Mouse (Mus musculus) brain, embryonic 18.5 days (tissue): ENCODE results near the gene Ptprb.

Experiments used
- DNase-seq: peaks from one replicate; pipeline ENCODE4 v3.0.0-alpha.2; 2012; ENCODE audit warnings: low read depth, low spot score

Gene Ptprb

GRCm38 (mm10) chr10:116296439-116296838 is 21.1 kb downstream of the Ptprb start:
- DNase-seq = no peak

GRCm38 (mm10) chr10:116297854-116298253 is 22.5 kb downstream of the Ptprb start:
- DNase-seq = no peak

- DNase-seq = no peak
These were observed 25.5 kb downstream of the Ptprb start for GRCm38 (mm10) chr10:116300824-116301223.

GRCm38 (mm10) chr10:116301258-116301657 is 25.9 kb downstream of the Ptprb start:
- DNase-seq = no peak

- no peak for DNase-seq
These were observed 29.0 kb downstream of the Ptprb start for GRCm38 (mm10) chr10:116304355-116304754.

- no peak for DNase-seq
These were observed 34.1 kb downstream of the Ptprb start for GRCm38 (mm10) chr10:116309460-116309859.

GRCm38 (mm10) chr10:116310516-116311210 is 35.3 kb downstream of the Ptprb start:
- DNase-seq = no peak

GRCm38 (mm10) chr10:116319246-116319645 is 43.9 kb downstream of the Ptprb start:
- peak; percentile 42 for DNase-seq

GRCm38 (mm10) chr10:116329086-116329485 is 53.8 kb downstream of the Ptprb start:
- DNase-seq = no peak

GRCm38 (mm10) chr10:116330458-116330857 is 55.1 kb downstream of the Ptprb start:
- peak; percentile 77 for DNase-seq

GRCm38 (mm10) chr10:116330961-116331510 is 55.7 kb downstream of the Ptprb start:
- no peak for DNase-seq

GRCm38 (mm10) chr10:116333666-116334065 is 58.3 kb downstream of the Ptprb start:
- DNase-seq = no peak

- DNase-seq = no peak
These were observed 58.8 kb downstream of the Ptprb start for GRCm38 (mm10) chr10:116334120-116334519.

GRCm38 (mm10) chr10:116335328-116335727 is 60.0 kb downstream of the Ptprb start:
- DNase-seq = no peak

GRCm38 (mm10) chr10:116341194-116341593 is 65.9 kb downstream of the Ptprb start:
- no peak for DNase-seq

- DNase-seq = no peak
These were observed 71.4 kb downstream of the Ptprb start for GRCm38 (mm10) chr10:116346618-116347184.

- DNase-seq = no peak
These were observed 73.7 kb downstream of the Ptprb start for GRCm38 (mm10) chr10:116349004-116349403.

- no peak for DNase-seq
These were observed 75.2 kb downstream of the Ptprb start for GRCm38 (mm10) chr10:116350532-116350931.

GRCm38 (mm10) chr10:116354372-116354771 is 79.0 kb downstream of the Ptprb start:
- DNase-seq = no peak

- peak; percentile 57 for DNase-seq
These were observed 86.9 kb downstream of the Ptprb start for GRCm38 (mm10) chr10:116362181-116362580.

GRCm38 (mm10) chr10:116362645-116363044 is 87.3 kb downstream of the Ptprb start:
- no peak for DNase-seq

GRCm38 (mm10) chr10:116364759-116365158 is 89.4 kb downstream of the Ptprb start:
- no peak for DNase-seq
